Mouse (Mus musculus) kidney, embryonic 14.5 days (tissue): ENCODE data around the gene Itpkc. TPM values are rescaled to one million over a fixed set of nuclear protein-coding genes. Genes with fewer than 3 reads are reported as not detected.
A peak's percentile ranks its signal among the peaks of the same experiment; 100 is the strongest.

Experiments
- ATAC-seq: fragments of 200-750 bp; cut with Nextera tagmentation; 2 replicates; pipeline ENCODE4 v1.8.0; 2017; ENCODE audit warnings: moderate number of reproducible peaks, mild to moderate bottlenecking, moderate TSS enrichment, moderate library complexity; ENCODE audit not compliant: low FRiP score, low TSS enrichment
- H3K27ac ChIP-seq: fragments of 300-500 bp; sonication (generic); 2 replicates; pipeline ENCODE4 v1.5.1; 2014; ENCODE audit warnings: low read depth, mild to moderate bottlenecking, low read length, moderate library complexity, mixed read lengths
- H3K27me3 ChIP-seq: fragments of 300-500 bp; sonication (generic); 2 replicates; pipeline ENCODE4 v1.6.1; 2014; ENCODE audit warnings: mild to moderate bottlenecking, low read length; ENCODE audit not compliant: control insufficient read depth, insufficient read depth
- H3K36me3 ChIP-seq: fragments of 300-500 bp; sonication (generic); 2 replicates; pipeline ENCODE4 v1.6.1; 2014; ENCODE audit warnings: low read length, mixed read lengths; ENCODE audit not compliant: control insufficient read depth, insufficient read depth
- H3K4me1 ChIP-seq: fragments of 300-500 bp; sonication (generic); 2 replicates; pipeline ENCODE4 v1.6.1; 2014; ENCODE audit warnings: low read length, mixed read lengths; ENCODE audit not compliant: control insufficient read depth, insufficient read depth
- H3K4me2 ChIP-seq: fragments of 300-500 bp; sonication (generic); replicated peaks from 2 replicates; pipeline ENCODE4 v1.6.1; 2014; ENCODE audit warnings: low read depth, mild to moderate bottlenecking, low read length
- H3K4me3 ChIP-seq: fragments of 300-500 bp; sonication (generic); 2 replicates; pipeline ENCODE4 v1.5.1; 2014; ENCODE audit warnings: mild to moderate bottlenecking, low read length
- H3K9ac ChIP-seq: fragments of 300-500 bp; sonication (generic); 2 replicates; pipeline ENCODE4 v1.6.1; 2014; ENCODE audit warnings: low read depth, mild to moderate bottlenecking, low read length, moderate library complexity
- H3K9me3 ChIP-seq: fragments of 300-500 bp; sonication (generic); 2 replicates; pipeline ENCODE4 v1.6.1; 2016; ENCODE audit warnings: low read length; ENCODE audit not compliant: control insufficient read depth
- WGBS: fragments of 180-500 bp; shearing (Covaris S2); extraction: QIAGEN DNeasy Blood & Tissue Kit; methylation state at CpG from one replicate; pipeline ENCODE4 v1.1.7; 2014; 5-methylcytosine and 5-hydroxymethylcytosine counted together
- polyA plus RNA-seq: library from polyadenylated mRNA; unstranded; fragments of >200 nt; fragmentation: Nextera tagmentation; extraction: Ambion mirVana; gene quantifications from 2 replicates; pipeline ENCODE4 v1.2.1, GENCODE M21; 2014

The Itpkc gene
- polyA plus RNA-seq, 1 experiment from 2014 or later = 5.2 TPM

DNA sequence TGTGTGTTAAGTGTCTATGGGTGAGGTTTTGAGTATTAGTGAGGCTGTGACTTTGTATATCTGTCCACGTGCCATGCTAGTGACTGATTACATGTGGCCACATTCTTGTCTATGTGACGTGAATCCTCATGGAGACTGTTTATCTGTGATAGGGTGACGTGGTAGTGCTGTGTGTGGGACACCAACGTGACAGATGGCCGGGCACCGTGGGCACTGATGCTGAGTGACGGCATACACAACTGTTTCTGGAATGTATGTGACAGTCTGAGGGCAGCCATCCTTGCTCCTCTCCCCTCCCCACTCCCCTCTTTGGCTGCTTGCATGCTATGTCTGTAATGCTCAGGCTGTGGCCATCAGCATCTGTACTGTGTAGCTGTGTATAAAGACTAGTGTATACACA lies 32.4 kb upstream of the Itpkc start:
- whole genome bisulfite sequencing = 76% methylated on average over 7 of the region's 7 CpGs
- no peaks in the 10 kb centered on the region for H3K9me3 ChIP-seq
- no peak for ATAC-seq
- peaks cover 15% of the 10 kb centered on the region for H3K4me1 ChIP-seq
- H3K9ac ChIP-seq = no peak overlapping the region
- no peak overlapping the region for H3K27ac ChIP-seq
- no peak overlapping the region for H3K4me3 ChIP-seq
- H3K27me3 ChIP-seq = no peaks in the 10 kb centered on the region
- no peak overlapping the region for H3K4me2 ChIP-seq
- peaks cover 24% of the 10 kb centered on the region; the same call in 1 of the 2 replicates for H3K36me3 ChIP-seq

DNA sequence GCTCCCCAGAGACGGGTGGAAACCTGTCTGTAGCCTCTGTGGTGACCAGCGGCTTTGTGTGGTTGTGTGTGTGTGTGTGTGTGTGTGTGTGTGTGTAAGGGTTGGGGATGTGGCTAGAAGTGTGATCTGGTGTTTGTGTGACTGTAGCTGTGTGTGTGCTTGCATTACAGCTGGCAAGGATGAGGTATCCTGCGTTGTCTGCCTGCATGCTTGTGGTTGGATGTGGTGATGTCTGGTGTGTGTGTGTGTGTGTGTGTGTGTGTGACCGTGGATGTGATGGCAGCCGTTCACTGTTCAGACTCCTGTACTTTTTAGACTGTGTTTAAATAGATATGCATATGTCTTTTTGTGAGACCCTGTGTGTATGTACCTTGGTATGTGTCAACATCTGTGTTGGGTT lies 31.3 kb upstream of the Itpkc start:
- H3K4me2 ChIP-seq = peak overlapping the region; percentile 78
- no peaks in the 10 kb centered on the region for H3K27me3 ChIP-seq
- no peak for ATAC-seq
- H3K27ac ChIP-seq = no peak overlapping the region
- peak overlapping the region; percentile 87; the same call in 1 of the 2 replicates for H3K9ac ChIP-seq
- peaks cover 19% of the 10 kb centered on the region; the same call in 1 of the 2 replicates for H3K36me3 ChIP-seq
- H3K4me1 ChIP-seq = peaks cover 15% of the 10 kb centered on the region
- no peaks in the 10 kb centered on the region for H3K9me3 ChIP-seq
- 47% methylated on average over 5 of the region's 5 CpGs for WGBS
- peak overlapping the region; percentile 79 for H3K4me3 ChIP-seq

DNA sequence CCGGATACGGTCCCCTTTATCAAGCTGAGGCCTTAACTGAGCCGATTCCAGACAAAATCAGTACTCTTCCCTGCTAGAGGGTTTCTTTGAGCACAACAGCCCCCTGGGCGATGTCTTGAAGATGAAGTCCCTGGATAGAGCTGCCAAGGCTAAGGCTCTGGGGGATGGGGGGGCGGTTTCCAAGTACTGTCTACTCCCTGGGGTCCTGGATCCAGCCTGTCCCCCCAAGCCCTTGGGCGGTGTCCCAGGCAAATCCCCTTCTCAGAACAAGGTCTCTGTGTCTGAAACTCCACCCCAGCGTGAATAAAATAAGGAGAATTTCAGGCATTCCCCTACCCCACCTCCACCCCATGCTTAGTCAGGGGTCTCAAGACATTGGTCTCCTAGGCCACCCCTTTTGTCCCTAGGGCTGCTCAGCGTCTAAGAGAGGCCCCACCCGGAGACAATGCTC lies 30.8 kb upstream of the Itpkc start:
- Histone ChIP-seq H3K4me2 (peak overlapping the region; percentile 78), H3K27ac (no peak overlapping the region; the same call in 1 of the 2 replicates), H3K27me3 (no peaks in the 10 kb centered on the region), H3K4me3 (peak overlapping the region; percentile 79), H3K9me3 (no peaks in the 10 kb centered on the region), H3K9ac (peak overlapping the region; percentile 87), H3K4me1 (peaks cover 15% of the 10 kb centered on the region), H3K36me3 (peaks cover 15% of the 10 kb centered on the region; the same call in 1 of the 2 replicates)
- ATAC-seq = no peak
- WGBS = 6% methylated on average over 9 of the region's 9 CpGs

DNA sequence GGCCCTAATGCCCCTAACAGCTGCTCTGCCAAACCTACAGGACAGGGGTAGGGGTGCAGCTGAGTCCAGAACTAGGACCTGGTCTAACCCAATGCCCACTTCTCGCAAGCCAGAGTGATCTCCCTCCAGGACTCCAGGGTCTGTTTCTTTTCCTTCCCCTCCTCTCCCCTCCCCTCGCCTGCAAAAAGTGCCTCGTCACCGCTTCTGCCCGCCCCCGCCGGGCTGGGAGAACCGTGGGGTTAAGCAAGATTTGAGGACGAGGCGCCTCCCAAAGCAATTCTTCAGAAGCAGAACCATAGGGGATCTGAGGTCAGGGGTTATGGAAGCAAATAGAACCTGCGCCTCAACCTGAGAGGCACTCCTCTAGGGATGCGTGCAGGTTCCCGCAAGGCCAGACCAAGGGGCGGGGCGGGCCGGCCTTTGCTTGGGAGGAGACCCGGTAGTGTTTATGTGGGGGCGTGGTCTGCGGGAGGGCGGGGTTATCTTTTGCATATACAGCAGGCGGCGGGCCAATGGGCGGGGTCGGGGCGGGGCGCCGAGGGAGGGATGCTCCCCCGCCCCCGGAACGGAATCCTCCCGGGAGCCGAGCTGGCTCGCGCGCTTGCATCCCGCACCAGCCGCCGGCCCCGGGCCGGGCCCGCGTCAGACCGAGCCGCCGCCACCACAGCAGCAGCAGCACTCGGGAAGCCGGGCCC lies 29.9 kb upstream of the Itpkc start, which contains the start of gene Numbl:
Numbl (plus strand) TSS at position 229 of the 695 bp plus-strand sequence.
- Histone ChIP-seq H3K9me3 (no peaks in the 10 kb centered on the region), H3K9ac (peak within 1 kb of the TSS; percentile 87), H3K27me3 (no peaks in the 10 kb centered on the region), H3K4me1 (peaks cover 15% of the 10 kb centered on the region), H3K4me2 (peak within 1 kb of the TSS; percentile 78), H3K4me3 (peak within 1 kb of the TSS; percentile 79), H3K36me3 (peaks cover 11% of the 10 kb centered on the region; the same call in 1 of the 2 replicates), H3K27ac (peak within 1 kb of the TSS; percentile 53; the same call in 1 of the 2 replicates)
- WGBS = under 1% methylated on average over 29 of the region's 47 CpGs
- peak; percentile 90 for ATAC-seq

DNA sequence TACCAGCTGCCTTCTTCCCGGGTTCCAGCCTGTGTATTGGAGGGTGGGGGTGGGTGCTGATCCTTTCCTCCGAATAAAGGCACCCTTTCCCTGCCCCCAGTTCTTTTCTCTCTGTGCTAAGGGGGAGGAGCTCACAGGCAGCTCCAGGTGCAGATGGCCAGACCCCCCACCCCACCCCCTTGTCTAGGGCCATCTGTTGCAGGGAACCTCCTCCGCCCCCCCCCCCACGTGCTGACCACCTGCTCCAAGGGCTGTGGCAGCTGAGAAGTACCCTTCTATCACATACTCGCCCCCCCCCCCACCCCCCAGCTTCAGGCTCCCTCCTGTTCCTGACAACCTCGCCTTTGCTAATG lies 29.4 kb upstream of the Itpkc start:
- H3K4me1 ChIP-seq = peaks cover 15% of the 10 kb centered on the region
- H3K27ac ChIP-seq = no peak overlapping the region
- no peaks in the 10 kb centered on the region for H3K9me3 ChIP-seq
- no peaks in the 10 kb centered on the region for H3K27me3 ChIP-seq
- peak overlapping the region; percentile 78 for H3K4me2 ChIP-seq
- H3K4me3 ChIP-seq = peak overlapping the region; percentile 79
- peak overlapping the region; percentile 87; the same call in 1 of the 2 replicates for H3K9ac ChIP-seq
- ATAC-seq = peak; percentile 1; the same call in 1 of the 2 replicates
- WGBS = 2% methylated on average over 4 of the region's 6 CpGs
- H3K36me3 ChIP-seq = peaks cover 7% of the 10 kb centered on the region; the same call in 1 of the 2 replicates

DNA sequence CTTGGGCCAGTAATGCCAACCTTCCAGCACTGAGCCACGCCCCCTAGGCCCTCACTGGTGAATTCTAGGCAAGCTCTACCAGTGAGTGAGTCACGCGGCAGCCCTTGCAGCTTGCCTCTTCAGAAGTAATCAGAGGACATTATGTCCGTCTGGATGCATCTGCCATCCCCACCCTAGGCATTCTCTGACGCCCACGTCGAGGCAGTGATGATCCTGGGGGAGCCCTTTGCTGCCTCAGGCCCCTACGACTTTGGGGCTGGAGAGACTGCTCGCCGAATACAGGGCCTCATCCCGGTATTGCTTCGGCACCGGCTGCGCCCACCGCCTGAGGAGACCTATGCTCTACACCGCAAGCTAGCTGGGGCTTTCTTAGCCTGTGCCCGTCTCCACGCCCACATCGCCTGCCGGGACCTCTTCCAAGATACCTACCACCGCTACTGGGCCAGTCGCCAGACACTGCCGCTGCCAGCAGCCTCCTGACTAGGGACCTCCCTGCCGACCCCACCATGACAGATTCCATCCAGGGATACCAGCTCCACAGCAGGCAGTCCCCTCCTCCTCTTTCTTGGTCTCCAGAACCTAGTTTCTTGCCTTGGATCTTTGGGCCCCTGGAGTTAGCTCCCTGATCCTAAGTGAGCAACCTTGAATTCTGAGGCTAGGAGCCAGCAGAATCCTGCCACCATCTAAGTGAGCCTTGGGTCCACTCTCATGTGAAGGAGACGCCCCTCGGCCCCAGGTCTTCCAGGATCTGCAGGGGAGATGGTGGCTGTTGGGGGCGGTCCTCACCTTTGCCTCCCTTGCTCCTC lies 28.8 kb upstream of the Itpkc start:
- ATAC-seq = no peak
- Histone ChIP-seq H3K9me3 (no peaks in the 10 kb centered on the region), H3K4me1 (peaks cover 15% of the 10 kb centered on the region), H3K27me3 (no peaks in the 10 kb centered on the region), H3K4me2 (peak overlapping the region; percentile 78), H3K27ac (no peak overlapping the region), H3K4me3 (peak overlapping the region; percentile 79; the same call in 1 of the 2 replicates), H3K36me3 (peaks cover 2% of the 10 kb centered on the region; the same call in 1 of the 2 replicates), H3K9ac (peak overlapping the region; percentile 18; the same call in 1 of the 2 replicates)
- 17% methylated on average over 27 of the region's 27 CpGs for WGBS

DNA sequence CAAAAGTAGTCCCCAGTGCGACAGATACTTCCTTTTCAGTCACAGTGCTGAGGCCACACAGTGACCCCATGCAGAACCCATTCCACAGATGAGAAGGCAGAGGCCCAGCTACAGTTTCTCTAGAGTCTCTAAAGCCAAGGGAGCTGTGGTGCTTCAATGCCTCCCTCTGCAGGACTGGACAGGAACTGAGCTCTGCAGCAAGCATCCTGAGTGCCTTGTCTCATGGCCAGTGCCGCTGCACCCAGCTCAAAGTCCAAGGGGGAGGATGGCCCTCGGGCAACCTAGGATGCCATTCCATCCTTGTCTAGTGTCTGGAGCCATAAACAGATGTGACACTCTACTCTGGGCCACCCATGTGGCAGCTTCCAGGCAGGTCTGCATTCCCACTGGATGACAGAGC lies 27.3 kb upstream of the Itpkc start:
- ATAC-seq = no peak
- Histone ChIP-seq H3K4me2 (no peak overlapping the region), H3K9ac (no peak overlapping the region), H3K27ac (no peak overlapping the region), H3K4me3 (no peak overlapping the region), H3K4me1 (peaks cover 15% of the 10 kb centered on the region), H3K36me3 (no peaks in the 10 kb centered on the region; the same call in 1 of the 2 replicates), H3K27me3 (no peaks in the 10 kb centered on the region), H3K9me3 (no peaks in the 10 kb centered on the region)
- 52% methylated on average over 3 of the region's 3 CpGs for WGBS

DNA sequence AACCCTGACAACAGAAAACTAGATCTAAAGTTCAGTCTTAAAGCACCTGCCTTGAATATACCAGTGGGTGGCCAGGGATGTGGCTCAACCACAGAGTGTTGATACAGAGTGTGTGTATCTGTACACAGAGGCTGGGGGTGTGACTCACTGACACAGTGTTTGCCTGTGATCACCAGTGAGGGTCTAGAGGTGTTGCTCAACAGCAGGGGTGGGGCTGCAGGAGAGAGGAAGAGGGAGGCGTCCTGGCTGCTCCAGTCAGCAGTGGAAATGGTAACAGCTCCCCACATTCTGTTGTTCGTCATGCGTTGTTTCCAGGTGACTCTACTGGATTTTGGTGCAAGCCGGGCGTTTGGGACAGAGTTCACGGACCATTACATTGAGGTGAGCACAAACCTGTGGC lies 23.5 kb upstream of the Itpkc start:
- peaks cover 5% of the 10 kb centered on the region for H3K36me3 ChIP-seq

More for the DNA sequence above, 23.5 kb upstream of the Itpkc start:
- Histone ChIP-seq H3K27me3 (no peaks in the 10 kb centered on the region), H3K4me2 (no peak overlapping the region), H3K9ac (no peak overlapping the region), H3K9me3 (no peaks in the 10 kb centered on the region), H3K4me3 (no peak overlapping the region), H3K4me1 (peaks cover under 1% of the 10 kb centered on the region; the same call in 1 of the 2 replicates), H3K27ac (no peak overlapping the region)
- WGBS = 83% methylated on average over 6 of the region's 6 CpGs
- ATAC-seq = no peak
